Mouse (Mus musculus): ENCODE measurements around the gene Ppp1r9b.

Ppp1r9b gene

GRCm38 (mm10) chr11:95024439-95025184 is 33.8 kb downstream of the Ppp1r9b start:
- peak; percentile 98 for DNase-seq

GRCm38 (mm10) chr11:95025227-95026012 is 34.6 kb downstream of the Ppp1r9b start:
- peak in 1 of 2 experiments; percentile 60 for DNase-seq

- no peak for DNase-seq
Observed at GRCm38 (mm10) chr11:95026090-95026542, 35.3 kb downstream of the Ppp1r9b start.

GRCm38 (mm10) chr11:95026849-95027248 is 36.0 kb downstream of the Ppp1r9b start:
- peak in 1 of 2 experiments; percentile 29 for DNase-seq

DNA sequence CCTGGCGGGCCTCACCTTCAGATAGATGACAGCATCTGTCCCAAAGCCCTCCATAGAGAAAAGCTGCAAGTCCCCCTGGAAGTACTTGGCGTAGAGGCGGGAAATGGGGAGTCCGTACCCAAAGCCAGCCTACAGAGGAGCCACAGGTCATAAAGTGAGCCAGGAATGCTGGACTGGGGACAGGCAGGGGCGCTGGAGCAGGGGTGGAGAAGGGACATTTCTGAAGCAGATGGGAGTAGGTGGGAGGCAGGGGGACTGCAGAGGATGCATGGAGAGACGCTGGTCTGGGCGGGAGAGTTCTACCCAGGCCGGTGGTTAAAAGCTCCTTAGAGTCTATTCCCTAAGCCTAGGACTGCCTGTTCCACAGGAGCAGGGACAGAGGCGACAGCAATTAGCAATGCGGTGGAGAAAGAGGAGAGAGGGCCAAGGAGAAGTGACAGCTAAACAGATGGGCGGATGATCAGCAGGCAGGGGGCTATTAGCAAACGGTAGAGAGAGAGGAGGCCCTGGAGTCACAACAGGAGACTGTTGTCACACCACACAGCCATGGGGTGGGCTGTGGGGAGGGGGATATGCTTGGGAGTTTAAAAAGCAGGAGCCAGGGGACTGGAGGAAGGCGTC is 37.1 kb downstream of the Ppp1r9b start:
- peak; percentile 65 to 71 for DNase-seq

DNA sequence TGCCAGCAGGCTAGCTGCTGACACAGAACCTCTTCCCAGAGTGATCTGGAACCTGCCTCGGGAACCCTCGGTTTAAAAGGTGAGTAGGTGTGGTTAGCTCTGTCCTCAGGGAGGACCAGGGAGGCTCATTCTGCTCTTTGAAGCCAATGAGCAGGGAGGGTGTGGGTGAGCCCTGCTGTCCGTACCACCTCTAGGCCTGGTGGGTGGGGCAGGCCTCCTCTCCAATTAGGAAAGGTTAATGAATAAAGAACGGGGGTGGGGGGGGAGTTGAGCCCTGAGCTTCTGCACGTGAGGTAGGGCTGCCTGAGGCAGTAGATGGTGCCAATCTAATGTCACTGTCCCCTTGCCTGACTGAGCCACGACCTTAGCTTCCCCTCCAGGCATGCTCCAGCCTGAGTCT is 42.1 kb downstream of the Ppp1r9b start:
- no peak for DNase-seq

GRCm38 (mm10) chr11:95033617-95034016 is 42.8 kb downstream of the Ppp1r9b start:
- DNase-seq = no peak

GRCm38 (mm10) chr11:95034902-95035301 is 44.1 kb downstream of the Ppp1r9b start:
- peak in 1 of 2 experiments; percentile 23 for DNase-seq

DNA sequence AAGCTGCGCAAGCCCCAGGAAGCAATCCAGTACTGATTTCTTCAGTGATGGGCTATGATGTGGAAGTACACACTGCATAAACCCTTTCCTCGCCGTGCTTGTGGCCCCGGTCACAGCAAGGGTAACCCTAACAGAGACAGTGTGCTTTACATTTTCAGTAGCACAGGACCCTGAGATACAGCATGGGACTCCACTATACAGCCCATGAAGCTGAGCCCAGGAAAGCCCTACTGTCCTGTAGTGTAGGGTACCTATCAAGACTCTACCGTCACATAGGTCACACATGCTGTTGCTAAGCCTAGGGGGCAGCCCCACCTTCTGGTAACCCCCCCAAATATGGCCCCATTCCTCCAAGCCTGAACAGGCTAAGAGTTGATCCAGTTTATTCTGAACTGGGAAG is 45.7 kb downstream of the Ppp1r9b start:
- DNase-seq = peak in 1 of 2 experiments; percentile 14

- peak; percentile 79 to 91 for DNase-seq
Observed at GRCm38 (mm10) chr11:95037306-95037705, 46.5 kb downstream of the Ppp1r9b start.

DNA sequence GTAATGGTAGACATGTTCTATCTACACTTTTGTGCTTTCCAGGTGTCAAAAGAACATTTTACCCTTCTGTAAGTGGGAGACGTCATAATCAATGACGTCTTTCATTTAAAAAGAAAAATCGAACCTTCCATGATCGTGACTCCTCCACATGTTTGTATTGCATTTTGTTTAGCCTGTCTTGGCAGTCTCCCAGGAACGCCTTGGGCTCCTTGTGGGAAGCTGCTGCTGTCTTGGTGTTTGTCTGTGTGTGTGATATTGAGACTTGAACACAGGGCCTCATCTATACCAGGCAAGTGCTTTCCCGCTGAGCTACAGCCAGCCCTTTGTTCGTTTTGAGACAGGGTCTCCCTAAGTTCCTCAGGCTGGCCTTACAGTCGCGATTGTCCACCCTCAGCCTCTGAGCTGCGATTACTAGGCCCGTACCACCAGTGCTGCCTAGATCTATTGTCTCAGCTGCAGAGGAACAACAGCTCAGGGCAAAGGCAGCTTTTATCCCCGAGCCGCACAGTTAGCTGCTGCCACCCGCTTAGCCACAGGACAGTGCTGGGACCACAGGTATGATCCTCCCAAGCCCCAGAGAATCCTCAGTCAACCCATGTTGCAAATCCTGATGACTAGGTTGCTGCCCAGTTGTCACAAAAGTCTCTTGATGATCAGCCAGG is 47.5 kb downstream of the Ppp1r9b start:
- peak; percentile 56 to 59 for DNase-seq

GRCm38 (mm10) chr11:95038818-95039655 is 48.2 kb downstream of the Ppp1r9b start:
- peak; percentile 20 to 48 for DNase-seq

GRCm38 (mm10) chr11:95039766-95040165 is 48.9 kb downstream of the Ppp1r9b start:
- peak; percentile 76 to 77 for DNase-seq

GRCm38 (mm10) chr11:95040491-95041138 is 49.8 kb downstream of the Ppp1r9b start:
- peak; percentile 87 to 88 for DNase-seq

DNA sequence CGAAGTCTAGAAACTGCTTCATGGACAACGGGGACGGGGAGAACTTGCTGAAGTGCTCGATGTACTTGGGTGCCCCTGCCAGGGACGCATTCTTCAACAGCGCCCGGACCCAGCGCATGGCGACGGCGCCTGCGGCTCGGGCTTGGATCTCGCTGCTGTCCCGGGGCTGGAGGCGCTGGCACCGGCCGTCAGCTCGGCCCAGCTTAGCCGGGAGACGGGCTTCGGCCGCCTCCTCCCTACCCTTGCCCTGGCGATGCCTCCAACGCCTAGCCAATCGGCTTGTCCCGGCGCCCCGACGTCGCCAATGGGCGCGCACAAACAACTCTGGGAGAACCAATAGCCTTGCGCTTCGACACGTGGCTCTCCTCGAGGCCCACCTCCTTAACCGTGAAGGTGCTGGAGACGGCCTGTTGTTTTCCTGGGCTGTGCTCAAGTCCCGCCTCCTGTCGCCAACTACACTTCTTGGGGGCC is 50.3 kb downstream of the Ppp1r9b start, which contains the start of gene Pdk2:
Gene Pdk2, minus strand, starts transcription at position 216 of the 471 bp plus-strand sequence.
- DNase-seq = peak; percentile 94 to 97

GRCm38 (mm10) chr11:95042096-95042495 is 51.3 kb downstream of the Ppp1r9b start:
- DNase-seq = peak; percentile 93 to 95

DNA sequence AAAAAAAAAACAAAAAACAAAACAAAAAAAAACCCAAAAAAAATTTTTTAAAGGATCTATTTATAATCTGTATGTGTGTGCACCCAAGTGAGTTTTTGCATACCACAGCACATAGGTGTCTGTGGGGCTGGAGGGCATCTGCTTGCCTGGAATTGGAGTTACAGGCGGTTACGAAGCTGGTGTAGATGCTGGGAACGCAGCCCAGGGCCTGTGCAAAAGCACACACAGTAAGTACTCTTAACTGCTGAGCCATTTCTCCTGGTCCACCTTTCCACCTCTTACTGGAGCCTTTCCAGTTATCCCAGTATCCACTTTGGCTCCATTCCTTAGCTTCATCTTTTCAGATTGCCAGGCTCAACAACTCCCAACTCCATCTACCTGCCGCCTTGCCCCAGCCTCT is 52.2 kb downstream of the Ppp1r9b start:
- peak in 1 of 2 experiments; percentile 21 for DNase-seq

- no peak for DNase-seq
Observed at GRCm38 (mm10) chr11:95043608-95044007, 52.8 kb downstream of the Ppp1r9b start.

DNA sequence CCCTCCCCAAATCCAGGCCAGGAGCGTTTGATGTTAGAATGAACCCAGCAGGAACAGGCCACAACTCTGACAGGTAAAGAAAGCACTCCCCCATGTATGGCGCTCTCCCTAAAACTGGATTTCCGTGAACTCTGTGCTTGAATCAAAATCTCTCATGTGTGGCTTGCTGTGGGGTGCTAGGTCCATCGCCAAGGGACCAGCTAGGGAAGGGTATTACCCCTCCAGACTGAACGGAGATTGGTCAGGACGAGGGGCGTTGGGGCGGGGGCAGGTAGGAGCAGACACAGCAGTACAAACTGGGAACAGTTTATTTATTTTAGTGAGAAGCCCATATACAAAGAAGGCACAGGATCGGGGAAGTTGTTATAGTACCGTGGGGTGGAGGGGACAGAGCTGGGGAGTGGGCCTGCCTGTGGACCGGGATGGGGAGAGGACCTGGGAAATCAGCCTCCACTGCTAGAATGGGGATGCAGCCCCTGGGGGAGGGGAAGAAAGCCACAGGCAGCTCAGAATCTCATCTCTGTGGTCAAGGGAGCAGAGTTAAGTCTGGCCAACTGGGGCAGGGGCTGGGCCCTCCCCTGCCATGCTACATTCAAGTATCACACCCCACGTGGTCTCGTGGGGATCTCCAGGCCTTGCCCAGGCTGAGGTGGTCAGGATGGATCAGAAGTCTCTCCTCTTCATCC is 53.5 kb downstream of the Ppp1r9b start:
- DNase-seq = no peak

DNA sequence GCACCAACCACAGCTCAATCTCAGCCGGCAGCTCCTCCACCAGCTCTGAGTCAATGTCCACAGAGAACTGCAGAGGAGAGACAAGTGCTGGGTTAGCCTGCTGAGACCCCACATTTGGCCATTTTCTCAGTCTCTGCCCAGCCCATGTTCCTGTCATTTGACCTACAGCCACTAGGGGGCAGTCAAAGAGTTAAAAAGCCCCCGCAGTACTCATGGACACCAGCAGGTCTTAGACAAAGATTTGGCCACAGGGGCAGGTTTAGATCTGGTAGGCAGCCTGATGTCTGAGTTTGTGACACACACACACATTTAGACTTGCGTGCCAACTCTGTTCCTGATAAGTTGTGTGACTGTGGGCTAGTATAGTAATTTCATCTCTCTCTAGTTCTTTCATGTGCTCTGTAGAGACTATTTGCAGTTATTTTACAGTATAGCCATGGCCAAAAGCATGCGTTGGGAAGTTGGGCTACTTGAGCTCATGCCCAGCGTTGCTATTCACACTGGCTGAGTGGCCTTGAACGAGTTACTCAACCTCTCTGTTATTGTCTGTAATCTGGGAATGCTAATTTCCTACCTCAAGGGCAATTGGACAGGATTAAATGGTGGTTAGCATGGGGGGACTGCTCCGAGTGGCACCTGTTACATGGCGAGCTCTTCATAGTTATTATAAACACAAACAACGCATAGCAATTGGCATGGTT is 56.3 kb downstream of the Ppp1r9b start:
- DNase-seq = peak; percentile 84 to 85
